Mouse (Mus musculus) ovary, adult 10 weeks (tissue): ENCODE measurements around the gene Fkbpl. TPM values are rescaled to one million over a fixed set of nuclear protein-coding genes. Genes with fewer than 3 reads are reported as not detected.

Experiments
- polyA plus RNA-seq: library from polyadenylated mRNA; stranded (reverse); fragments of 350-450 nt; fragmentation: Illumina TruSeq; extraction: RNeasy Lipid Tissue Mini Kit (QIAGEN cat#74804); gene quantifications from one replicate; pipeline ENCODE4 v1.2.3, GENCODE M21; 2014

Gene Fkbpl
- 9.4 TPM for polyA plus RNA-seq

GRCm38 (mm10) chr17:34644608-34645007 lies at the start of gene Fkbpl:
Gene Fkbpl (plus strand): TSS chr17:34644764.

GRCm38 (mm10) chr17:34597566-34598095 lies 46.9 kb upstream of the Fkbpl start, which contains the start of gene Ager:
Gene Ager (plus strand): TSS chr17:34597862.

GRCm38 (mm10) chr17:34603375-34604060 lies 41.0 kb upstream of the Fkbpl start, which contains the start of gene Rnf5:
Gene Rnf5 (minus strand): TSS chr17:34603690.

GRCm38 (mm10) chr17:34604061-34604508 lies 40.5 kb upstream of the Fkbpl start, which contains the start of gene Agpat1:
Gene Agpat1 (plus strand): TSS chr17:34604262.

GRCm38 (mm10) chr17:34615871-34616270 lies 28.7 kb upstream of the Fkbpl start, which contains the start of gene Egfl8:
Gene Egfl8 (minus strand): TSS chr17:34615971.

GRCm38 (mm10) chr17:34627943-34628643 lies 16.5 kb upstream of the Fkbpl start, which contains the start of gene Ppt2:
Gene Ppt2 (minus strand): TSS chr17:34628510.

GRCm38 (mm10) chr17:34629221-34629751 lies 15.3 kb upstream of the Fkbpl start, which contains the start of gene Prrt1:
Gene Prrt1 (plus strand): TSS chr17:34629533.

GRCm38 (mm10) chr17:34646906-34647787 lies 2.6 kb downstream of the Fkbpl start, which contains the start of gene Atf6b:
Gene Atf6b (plus strand): TSS chr17:34647146.

GRCm38 (mm10) chr17:34670235-34670634 lies 25.7 kb downstream of the Fkbpl start, which contains the start of gene Tnxb:
Gene Tnxb (plus strand): TSS chr17:34670535.

Other genes starting within 250 kb of the Fkbpl start
- 1.8 TPM for gene BC051142, start 245.9 kb upstream of the Fkbpl start, polyA plus RNA-seq
- gene Btnl4, start 167.4 kb upstream of the Fkbpl start, polyA plus RNA-seq = not detected
- not detected for gene Btnl6, start 127.4 kb upstream of the Fkbpl start, polyA plus RNA-seq
- gene Notch4, start 80.5 kb upstream of the Fkbpl start, polyA plus RNA-seq = 0.40 TPM
- 1.7 TPM for gene Gpsm3, start 55.0 kb upstream of the Fkbpl start, polyA plus RNA-seq
- gene Pbx2, start 53.5 kb upstream of the Fkbpl start, polyA plus RNA-seq = 26.5 TPM
- gene Ager, start 46.9 kb upstream of the Fkbpl start, polyA plus RNA-seq = not detected
- 35.5 TPM for gene Rnf5, start 41.1 kb upstream of the Fkbpl start, polyA plus RNA-seq
- gene Agpat1, start 40.5 kb upstream of the Fkbpl start, polyA plus RNA-seq = 1.9 TPM
- gene Egfl8, start 28.8 kb upstream of the Fkbpl start, polyA plus RNA-seq = 0.66 TPM
- 3.4 TPM for gene Ppt2, start 16.3 kb upstream of the Fkbpl start, polyA plus RNA-seq
- gene Prrt1, start 15.2 kb upstream of the Fkbpl start, polyA plus RNA-seq = 1.5 TPM
- gene Atf6b, start 2.4 kb downstream of the Fkbpl start, polyA plus RNA-seq = 2.5 TPM
- 0.06 TPM for gene Tnxb, start 25.8 kb downstream of the Fkbpl start, polyA plus RNA-seq
- gene C4b, start 99.1 kb downstream of the Fkbpl start, polyA plus RNA-seq = 1.7 TPM
- gene Cyp21a1, start 159.8 kb downstream of the Fkbpl start, polyA plus RNA-seq = not detected
- gene Stk19, start 192.2 kb downstream of the Fkbpl start, polyA plus RNA-seq = 4.4 TPM
- gene Dxo, start 192.3 kb downstream of the Fkbpl start, polyA plus RNA-seq = 1.9 TPM
- 2.9 TPM for gene Skiv2l, start 205.4 kb downstream of the Fkbpl start, polyA plus RNA-seq
- 1.8 TPM for gene Nelfe, start 205.6 kb downstream of the Fkbpl start, polyA plus RNA-seq
- not detected for gene Cfb, start 217.8 kb downstream of the Fkbpl start, polyA plus RNA-seq
- gene Zbtb12, start 234.7 kb downstream of the Fkbpl start, polyA plus RNA-seq = 10.8 TPM
- 1.0 TPM for gene Gm20547, start 237.3 kb downstream of the Fkbpl start, polyA plus RNA-seq